Comparison of ENCODE assay signal across 9 mouse cellular contexts in genomic region chr16:57122682-57123445, GRCm38 (mm10). TPM values are rescaled to one million over a fixed set of nuclear protein-coding genes. Genes with fewer than 3 reads are reported as not detected.
DNase-seq lines count a peak whose midpoint lies in the region; ATAC-seq and TF ChIP-seq lines count a peak whose summit lies in the region.
"Had no signal": no experiment of that assay in that cellular context is flagged by ENCODE, and none has a peak within 500 bp of the region (broad histone marks: within the 10 kb centered on the region; RNA-seq: fewer than 3 reads in every experiment).

No protein-coding gene starts in this region.

- H3K9ac ChIP-seq in lung, postnatal 0 days (replicated peaks; ENCODE audit: low read depth) = no peak overlapping the region
- peak overlapping the region; percentile 95; the same call in 1 of the 2 replicates for H3K9ac ChIP-seq in embryonic facial prominence, embryonic 15.5 days
- peak overlapping the region; percentile 94 for H3K9ac ChIP-seq in limb, embryonic 13.5 days
- H3K9ac ChIP-seq in stomach, embryonic 14.5 days (replicated peaks; ENCODE audit: low read depth, low read length) = peak overlapping the region; percentile 95

- H3K9me3 ChIP-seq in lung, postnatal 0 days (ENCODE audit: low read length) = no peaks in the 10 kb centered on the region
- H3K9me3 ChIP-seq in embryonic facial prominence, embryonic 15.5 days (replicated peaks) = no peaks in the 10 kb centered on the region
- no peaks in the 10 kb centered on the region for H3K9me3 ChIP-seq in limb, embryonic 13.5 days
- no peaks in the 10 kb centered on the region for H3K9me3 ChIP-seq in stomach, embryonic 14.5 days (ENCODE audit: control insufficient read depth, low read depth, low read length)

- H3K4me1 ChIP-seq in lung, postnatal 0 days (ENCODE audit: insufficient read depth, low read depth, low read length) = peaks cover 10% of the 10 kb centered on the region; the same call in 1 of the 2 replicates
- H3K4me1 ChIP-seq in embryonic facial prominence, embryonic 15.5 days = peaks cover 15% of the 10 kb centered on the region
- peaks cover 19% of the 10 kb centered on the region for H3K4me1 ChIP-seq in limb, embryonic 13.5 days
- H3K4me1 ChIP-seq in stomach, embryonic 14.5 days (ENCODE audit: control insufficient read depth, insufficient read depth, low read length) = peaks cover 21% of the 10 kb centered on the region

- H3K4me3 ChIP-seq in lung, postnatal 0 days (ENCODE audit: low read depth, low read length) = peak overlapping the region; percentile 99
- peak overlapping the region; percentile 100 for H3K4me3 ChIP-seq in embryonic facial prominence, embryonic 15.5 days (replicated peaks)
- peak overlapping the region; percentile 94 for H3K4me3 ChIP-seq in limb, embryonic 13.5 days
- peak overlapping the region; percentile 100 for H3K4me3 ChIP-seq in stomach, embryonic 14.5 days (ENCODE audit: low read depth, low read length)

- WGBS in lung, postnatal 0 days = 26% methylated on average over 6 of the region's 6 CpGs
- 42% methylated on average over 6 of the region's 6 CpGs for WGBS in embryonic facial prominence, embryonic 15.5 days
- WGBS in limb, embryonic 13.5 days = 53% methylated on average over 6 of the region's 6 CpGs
- WGBS in stomach, embryonic 14.5 days = 35% methylated on average over 6 of the region's 6 CpGs

- H3K36me3 ChIP-seq in lung, postnatal 0 days (ENCODE audit: insufficient read depth, low read length) = no peaks in the 10 kb centered on the region
- no peaks in the 10 kb centered on the region; the same call in 1 of the 2 replicates for H3K36me3 ChIP-seq in embryonic facial prominence, embryonic 15.5 days
- H3K36me3 ChIP-seq in limb, embryonic 13.5 days = no peaks in the 10 kb centered on the region
- no peaks in the 10 kb centered on the region for H3K36me3 ChIP-seq in stomach, embryonic 14.5 days (ENCODE audit: control insufficient read depth, insufficient read depth, low read length)

- no peak for TF ChIP-seq CTCF in lung, postnatal 0 days (IDR thresholded peaks at IDR 0.05)

- TF ChIP-seq EP300 in lung, postnatal 0 days (IDR thresholded peaks at IDR 0.05) = no peak

- H3K4me2 ChIP-seq in lung, postnatal 0 days (replicated peaks; ENCODE audit: low read depth, low read length) = peak overlapping the region; percentile 81
- H3K4me2 ChIP-seq in embryonic facial prominence, embryonic 15.5 days (replicated peaks) = peak overlapping the region; percentile 68
- peak overlapping the region; percentile 79 for H3K4me2 ChIP-seq in limb, embryonic 13.5 days (replicated peaks)
- H3K4me2 ChIP-seq in stomach, embryonic 14.5 days (replicated peaks; ENCODE audit: low read depth, low read length) = peak overlapping the region; percentile 78

- H3K27ac ChIP-seq in lung, postnatal 0 days (ENCODE audit: low read length) = no peak overlapping the region
- H3K27ac ChIP-seq in embryonic facial prominence, embryonic 15.5 days (replicated peaks) = no peak overlapping the region
- H3K27ac ChIP-seq in limb, embryonic 13.5 days = no peak overlapping the region
- no peak overlapping the region for H3K27ac ChIP-seq in stomach, embryonic 14.5 days (ENCODE audit: low read length)

- H3K27me3 ChIP-seq in lung, postnatal 0 days (replicated peaks; ENCODE audit: insufficient read depth, low read length) = no peaks in the 10 kb centered on the region
- no peaks in the 10 kb centered on the region for H3K27me3 ChIP-seq in embryonic facial prominence, embryonic 15.5 days
- H3K27me3 ChIP-seq in limb, embryonic 13.5 days = no peaks in the 10 kb centered on the region
- H3K27me3 ChIP-seq in stomach, embryonic 14.5 days (ENCODE audit: control insufficient read depth, insufficient read depth, low read length) = no peaks in the 10 kb centered on the region

- no peak for ATAC-seq in lung, postnatal 0 days
- ATAC-seq in embryonic facial prominence, embryonic 15.5 days (ENCODE audit: insufficient number of reproducible peaks, low FRiP score, low TSS enrichment, low read depth) = no peak
- no peak for ATAC-seq in limb, embryonic 13.5 days (ENCODE audit: low FRiP score, low read depth)
- ATAC-seq in stomach, embryonic 14.5 days (ENCODE audit: insufficient number of reproducible peaks, insufficient read depth, low FRiP score, low read depth) = no peak

- peak; percentile 49 for DNase-seq in lung, postnatal 0 days (ENCODE audit: low spot score)
- DNase-seq in lung, postnatal 4 days = no peak
- DNase-seq in embryo, embryonic 9.5 days (ENCODE audit: extremely low spot score) = no peak
- DNase-seq in spleen, postnatal 36 days (ENCODE audit: low spot score in 2 of 2) = no peak
- DNase-seq in cerebellum, postnatal 14 days = no peak
- DNase-seq: right cerebral cortex, adult 18-20 months had no signal

RNA-seq across cellular contexts. Expression of gene Tomm70a, which starts 1.4 kb away (rescaled TPM):
- polyA plus RNA-seq in lung, postnatal 0 days (2015; fragmentation: Nextera tagmentation; extraction: Ambion mirVana) = 17.2 and 17.7 TPM in 2 replicates
- 35.1 and 37.4 TPM in 2 replicates for polyA plus RNA-seq in embryonic facial prominence, embryonic 15.5 days (2015; fragmentation: Nextera tagmentation; extraction: Ambion mirVana)
- 40.2 and 40.4 TPM in 2 replicates for polyA plus RNA-seq in limb, embryonic 13.5 days (2015; fragmentation: Nextera tagmentation; extraction: Ambion mirVana)
- polyA plus RNA-seq in stomach, embryonic 14.5 days (2014; fragmentation: Nextera tagmentation; extraction: Ambion mirVana) = 50.1 and 53.0 TPM in 2 replicates

RNA-seq across cellular contexts. Expression of gene Nit2, which starts 44.3 kb away (rescaled TPM):
- polyA plus RNA-seq in lung, postnatal 0 days (2015; fragmentation: Nextera tagmentation; extraction: Ambion mirVana) = 35.8 and 40.0 TPM in 2 replicates
- 79.6 and 88.6 TPM in 2 replicates for polyA plus RNA-seq in embryonic facial prominence, embryonic 15.5 days (2015; fragmentation: Nextera tagmentation; extraction: Ambion mirVana)
- polyA plus RNA-seq in limb, embryonic 13.5 days (2015; fragmentation: Nextera tagmentation; extraction: Ambion mirVana) = 93.8 and 101 TPM in 2 replicates
- polyA plus RNA-seq in stomach, embryonic 14.5 days (2014; fragmentation: Nextera tagmentation; extraction: Ambion mirVana) = 84.7 and 88.0 TPM in 2 replicates

RNA-seq across cellular contexts. Expression of gene Tmem45a2, which starts 51.7 kb away (rescaled TPM):
- 0.06 TPM in 1 of 2 replicates, not detected in the other for polyA plus RNA-seq in lung, postnatal 0 days (2015; fragmentation: Nextera tagmentation; extraction: Ambion mirVana)
- polyA plus RNA-seq in embryonic facial prominence, embryonic 15.5 days (2015; fragmentation: Nextera tagmentation; extraction: Ambion mirVana) = 0.15 and 0.38 TPM in 2 replicates
- 0.08 TPM in 1 of 2 replicates, not detected in the other for polyA plus RNA-seq in limb, embryonic 13.5 days (2015; fragmentation: Nextera tagmentation; extraction: Ambion mirVana)
- polyA plus RNA-seq in stomach, embryonic 14.5 days (2014; fragmentation: Nextera tagmentation; extraction: Ambion mirVana) = 0.08 TPM in 1 of 2 replicates, not detected in the other
